Mouse (Mus musculus) ES-E14 (cell line): Measurements from ENCODE around the gene Olfr695.

Experiments
- HCFC1 ChIP-seq: IDR thresholded peaks from 2 replicates; pipeline ENCODE4 v1.6.1; 2012; ENCODE audit warnings: low read length, inconsistent platforms, borderline replicate concordance; ENCODE audit not compliant: insufficient read depth
- MAFK ChIP-seq: IDR thresholded peaks from 2 replicates; pipeline ENCODE4 v1.6.1; 2014; ENCODE audit warnings: mild to moderate bottlenecking, low read depth, low read length, inconsistent platforms; ENCODE audit not compliant: insufficient read depth
- ZC3H11A ChIP-seq: IDR thresholded peaks from 2 replicates; pipeline ENCODE4 v1.6.1; 2012; ENCODE audit warnings: low read depth, mild to moderate bottlenecking, inconsistent platforms, low read length, borderline replicate concordance
- ZNF384 ChIP-seq: IDR thresholded peaks from 2 replicates; pipeline ENCODE4 v1.6.1; 2012; ENCODE audit warnings: low read depth, low read length, inconsistent platforms

GRCm38 (mm10) chr7:106742343-106742742 lies 26.1 kb upstream of the Olfr695 start, which contains the start of gene Olfr697:
- no peak for TF ChIP-seq MAFK
- TF ChIP-seq HCFC1 = no peak
- no peak for TF ChIP-seq ZC3H11A
- TF ChIP-seq ZNF384 = no peak
